Mouse (Mus musculus) lung, postnatal 25 days (tissue): ENCODE measurements around the gene Cdc14a.
A peak's percentile ranks its signal among the peaks of the same experiment; 100 is the strongest.
"Not testable (repeated sequence)": the region's sequence is repeated elsewhere in the genome, so short reads cannot be mapped to it uniquely, and the experiment has no call there.

Experiments used
- DNase-seq: peaks from one replicate; pipeline ENCODE4 v3.0.0; 2022; ENCODE audit warnings: low spot score

Cdc14a gene

DNA sequence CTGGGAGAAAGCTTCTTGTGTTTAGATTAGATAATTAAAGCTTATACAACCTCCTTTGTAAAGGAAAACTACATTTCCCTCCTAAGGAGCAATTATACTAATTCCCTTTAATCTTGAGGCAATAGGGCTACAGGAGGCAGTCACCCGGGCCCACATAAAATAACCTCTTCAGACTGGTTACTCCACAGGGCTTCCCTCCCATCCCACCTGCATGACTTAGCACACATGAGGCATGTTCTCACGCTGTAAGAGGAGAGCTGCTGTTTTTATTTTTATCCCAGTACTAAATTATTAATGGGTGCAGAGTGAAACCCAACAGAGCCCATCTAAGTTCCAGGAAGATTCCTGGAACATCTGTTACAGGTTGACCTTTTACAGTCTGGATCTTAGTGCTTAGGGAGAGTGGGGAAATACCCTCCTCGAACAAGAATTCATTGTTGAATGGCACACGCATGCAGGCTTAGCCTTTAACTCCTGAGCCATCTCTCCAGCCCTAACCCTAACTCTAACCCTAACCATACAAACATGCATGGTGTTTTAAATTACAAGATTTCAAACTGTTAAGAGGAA lies 54.9 kb downstream of the Cdc14a start:
- no peak for DNase-seq

DNA sequence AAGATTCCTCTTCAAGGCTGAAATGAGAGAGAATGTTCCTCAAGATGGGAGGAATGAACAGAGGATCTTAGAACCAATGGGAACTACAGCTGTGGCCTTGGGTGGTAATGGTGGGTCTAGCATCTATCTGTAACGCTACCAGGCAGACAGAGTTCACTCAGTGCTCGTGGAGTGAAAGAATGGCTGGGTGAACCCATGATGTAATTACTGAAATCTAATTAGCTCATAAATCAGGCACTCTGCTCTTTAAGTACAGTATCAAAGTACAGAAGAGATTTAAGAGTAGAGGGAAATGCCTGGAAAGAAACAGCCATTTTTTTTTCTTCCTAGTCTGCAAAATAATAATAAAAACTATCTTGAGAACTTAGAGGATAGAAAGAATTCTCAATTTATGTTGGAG lies 57.7 kb downstream of the Cdc14a start:
- DNase-seq = no peak

- no peak for DNase-seq
Measured at GRCm38 (mm10) chr3:116361906-116362305, 61.9 kb downstream of the Cdc14a start.

GRCm38 (mm10) chr3:116361101-116361500 lies 62.7 kb downstream of the Cdc14a start:
- no peak for DNase-seq

DNA sequence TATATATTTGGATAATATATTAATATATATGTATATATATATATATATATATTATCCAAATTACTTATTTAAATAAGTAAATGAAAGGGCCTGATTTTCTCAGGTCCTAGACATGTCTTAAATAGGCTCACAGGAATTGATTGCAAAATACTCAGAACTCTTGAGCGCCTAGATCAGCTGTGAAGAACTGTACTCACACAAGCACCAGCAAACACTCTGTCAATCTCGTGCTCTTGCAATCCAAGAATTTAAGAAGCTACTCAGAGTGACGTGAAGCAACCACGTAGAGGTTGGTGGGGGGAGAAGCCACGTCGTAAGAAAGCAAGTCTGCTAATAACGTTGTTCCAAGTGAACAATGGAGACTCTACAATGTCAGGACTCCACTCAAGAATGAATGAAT lies 66.0 kb downstream of the Cdc14a start:
- peak; percentile 58 for DNase-seq

DNA sequence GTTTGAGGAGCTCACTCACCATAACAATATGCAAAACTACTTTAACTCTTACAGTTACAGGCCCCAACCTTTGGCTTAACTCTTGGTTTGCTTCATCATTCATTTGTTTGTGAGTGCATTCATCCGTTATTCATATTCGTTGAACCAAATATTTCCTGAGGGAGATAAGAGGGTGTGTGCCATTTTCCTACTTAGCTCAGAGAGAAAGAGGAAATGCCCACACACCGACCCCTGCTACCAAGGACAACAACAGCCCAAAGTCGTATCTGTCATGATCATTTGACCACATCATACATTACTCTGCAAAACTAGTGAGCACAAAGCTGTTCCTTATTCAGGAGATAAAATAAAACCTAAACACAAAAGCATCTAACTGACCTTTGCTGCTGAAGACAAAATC lies 66.7 kb downstream of the Cdc14a start:
- DNase-seq = no peak

GRCm38 (mm10) chr3:116355026-116355788 lies 68.6 kb downstream of the Cdc14a start:
- DNase-seq = no peak

GRCm38 (mm10) chr3:116352486-116352885 lies 71.3 kb downstream of the Cdc14a start:
- DNase-seq = peak; percentile 32

DNA sequence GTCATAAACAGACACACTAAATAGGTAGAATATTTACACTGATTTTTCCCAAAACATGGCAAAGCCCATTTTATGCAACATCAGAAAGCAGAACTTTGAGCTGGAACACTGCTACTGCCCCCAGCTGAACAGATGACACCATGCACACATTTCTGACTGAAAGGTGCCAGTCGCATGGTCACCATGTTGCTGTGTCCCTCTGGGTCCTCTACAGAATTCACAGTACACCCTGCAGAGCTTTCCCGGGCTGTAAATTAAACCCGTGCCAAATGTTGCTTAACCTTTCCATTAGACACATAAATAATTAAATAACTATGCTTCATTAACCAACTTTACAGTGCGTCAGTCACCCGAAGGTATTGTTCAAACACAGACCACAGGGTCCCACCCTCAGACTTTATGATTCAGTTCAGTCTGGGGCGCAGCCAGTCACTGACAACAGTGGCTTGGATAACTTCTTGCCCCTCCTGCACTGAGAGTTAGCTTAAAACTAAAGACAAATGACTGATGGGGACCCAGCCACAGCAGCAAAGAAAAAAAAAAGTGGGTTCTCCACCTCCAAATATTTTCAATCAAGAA lies 73.4 kb downstream of the Cdc14a start:
- DNase-seq = no peak

- not testable (repeated sequence) for DNase-seq
Measured at GRCm38 (mm10) chr3:116347571-116347970, 76.3 kb downstream of the Cdc14a start.

DNA sequence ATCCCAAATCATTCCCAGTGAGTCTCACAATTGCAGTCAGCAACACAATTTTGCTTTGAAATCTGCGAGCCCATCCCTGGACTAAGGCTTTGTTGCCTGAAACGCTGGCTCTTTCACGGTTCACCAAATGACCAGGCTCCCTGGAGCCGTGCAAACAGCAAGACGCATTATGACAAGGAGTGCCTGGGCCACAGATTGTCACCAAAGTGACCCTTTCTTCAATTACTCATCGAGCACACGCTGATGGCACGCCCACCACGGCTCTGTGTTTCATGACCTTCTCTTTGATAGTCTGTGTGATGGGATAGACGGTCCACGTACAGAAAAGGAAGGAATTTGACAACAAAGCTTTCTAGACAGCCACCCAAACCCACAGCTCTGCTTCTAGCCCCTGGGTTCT lies 78.6 kb downstream of the Cdc14a start:
- DNase-seq = no peak

- no peak for DNase-seq
Measured at GRCm38 (mm10) chr3:116342251-116342650, 81.6 kb downstream of the Cdc14a start.

GRCm38 (mm10) chr3:116340950-116341624 lies 82.7 kb downstream of the Cdc14a start:
- DNase-seq = peak; percentile 84

GRCm38 (mm10) chr3:116340281-116340680 lies 83.6 kb downstream of the Cdc14a start:
- DNase-seq = no peak

- DNase-seq = no peak
Measured at GRCm38 (mm10) chr3:116338616-116339015, 85.2 kb downstream of the Cdc14a start.

DNA sequence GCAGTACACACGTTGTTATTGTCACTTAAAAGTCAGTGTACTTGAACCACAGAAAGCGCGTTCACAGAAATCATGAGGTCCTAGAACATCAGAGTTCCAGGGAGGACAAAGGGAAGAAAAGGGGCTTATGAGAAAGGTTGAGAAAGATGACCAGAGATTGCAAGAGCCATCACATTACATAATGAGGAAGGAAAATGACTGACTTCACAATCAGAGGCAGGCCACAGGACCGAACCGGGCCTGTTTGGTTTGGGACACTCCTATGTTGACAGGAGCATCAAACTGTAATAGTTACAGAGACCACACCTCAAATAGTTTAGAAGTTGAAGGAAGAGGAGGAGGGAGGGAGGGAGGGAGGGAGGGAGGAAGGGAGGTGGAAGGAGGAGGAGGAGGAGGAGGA lies 86.0 kb downstream of the Cdc14a start:
- DNase-seq = no peak

- no peak for DNase-seq
Measured at GRCm38 (mm10) chr3:116335036-116335435, 88.8 kb downstream of the Cdc14a start.

DNA sequence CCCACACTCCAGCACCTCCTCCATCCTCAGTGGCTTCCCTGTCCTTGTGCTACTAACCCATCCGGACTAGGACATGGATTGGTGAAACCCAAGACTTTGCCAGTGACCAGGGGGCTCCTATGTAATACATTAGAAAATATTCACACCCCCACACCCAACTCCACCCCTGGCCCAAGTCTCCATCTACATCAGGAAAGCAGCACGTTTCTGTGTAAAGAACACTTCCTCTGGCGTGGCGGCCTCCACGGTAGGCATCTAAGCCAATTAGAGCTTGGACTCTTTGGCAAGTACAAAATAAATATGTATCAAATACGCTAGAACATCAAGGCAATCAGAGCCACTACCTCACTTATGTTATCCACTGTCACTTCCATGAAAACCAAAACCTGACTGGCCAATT lies 90.1 kb downstream of the Cdc14a start:
- DNase-seq = no peak

- no peak for DNase-seq
Measured at GRCm38 (mm10) chr3:116333229-116333628, 90.6 kb downstream of the Cdc14a start.

DNA sequence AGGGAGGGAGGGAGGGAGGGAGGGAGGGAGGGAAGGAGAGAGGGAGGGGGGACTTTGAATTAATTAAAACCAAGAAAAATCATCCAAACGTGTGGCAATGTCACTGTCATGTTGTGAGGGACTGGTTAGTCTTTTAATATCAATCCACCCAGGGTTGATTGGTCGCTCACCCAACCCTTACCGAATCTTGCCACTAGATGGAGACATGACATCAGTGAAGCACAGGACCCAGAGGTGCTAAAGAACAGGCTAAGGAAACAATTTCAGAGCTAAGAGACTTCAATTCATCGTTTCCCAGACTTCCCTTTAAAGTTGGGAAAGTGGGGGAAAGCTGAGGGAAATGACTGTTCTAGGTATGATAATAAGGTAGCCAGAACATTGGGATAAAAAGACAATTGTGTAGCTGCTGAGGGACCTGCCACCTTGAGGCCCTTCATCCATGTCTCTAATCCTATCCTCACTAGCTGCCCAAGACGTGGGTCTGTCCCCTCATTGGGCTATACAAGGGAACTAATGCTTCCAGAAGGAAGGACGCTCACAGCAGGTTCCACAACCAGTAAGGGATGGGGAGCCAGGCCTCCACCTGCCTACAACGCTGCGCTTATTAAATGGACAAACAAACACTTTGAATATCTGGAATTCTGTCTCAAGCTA lies 91.9 kb downstream of the Cdc14a start:
- peak; percentile 69 for DNase-seq

DNA sequence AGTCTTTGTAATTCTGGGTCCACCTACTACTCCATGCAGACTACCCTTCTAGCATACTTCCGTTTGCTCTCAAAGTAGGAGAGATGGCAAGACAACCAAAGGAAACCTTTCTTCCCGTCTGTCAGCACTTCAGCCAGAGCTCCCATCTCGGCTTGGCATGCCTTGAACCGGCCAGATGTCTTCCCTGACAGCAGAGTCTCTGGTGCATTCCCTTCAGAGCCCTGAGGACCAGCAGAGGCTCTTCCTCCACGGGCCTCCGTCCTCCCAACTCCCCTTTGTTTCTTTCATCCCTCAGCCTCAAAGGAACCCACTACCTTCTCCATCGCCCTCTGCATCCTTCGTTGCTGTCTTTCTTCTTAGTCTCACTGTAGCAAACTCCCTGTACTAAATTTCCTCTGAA lies 93.9 kb downstream of the Cdc14a start:
- no peak for DNase-seq

- DNase-seq = peak; percentile 28
Measured at GRCm38 (mm10) chr3:116329023-116329762, 94.6 kb downstream of the Cdc14a start.
